Mouse (Mus musculus) brown adipose tissue, adult 24 weeks (tissue): ENCODE measurements around the gene Ankrd44. TPM values are rescaled to one million over a fixed set of nuclear protein-coding genes. Genes with fewer than 3 reads are reported as not detected.

Experiments used
- H3K27ac ChIP-seq: fragments of 200-500 bp; replicated peaks from 2 replicates; pipeline ENCODE4 v1.5.1; 2012; ENCODE audit warnings: low read depth, mild to moderate bottlenecking, low read length
- H3K4me1 ChIP-seq: fragments of 200-500 bp; 2 replicates; pipeline ENCODE4 v1.6.1; 2012; ENCODE audit warnings: low read length, mixed read lengths; ENCODE audit not compliant: control insufficient read depth, insufficient read depth, insufficient read length
- H3K4me3 ChIP-seq: fragments of 200-500 bp; 2 replicates; pipeline ENCODE4 v1.5.1; 2012; ENCODE audit warnings: low read depth, mild to moderate bottlenecking, low read length, moderate library complexity; ENCODE audit not compliant: insufficient read depth
- polyA plus RNA-seq: library from polyadenylated mRNA; stranded (reverse); fragments of >200 nt; gene quantifications from 2 replicates; pipeline ENCODE4 v1.2.4, GENCODE M21; 2012; ENCODE audit not compliant: missing spikeins, insufficient read depth, insufficient read length

Gene Ankrd44
- polyA plus RNA-seq, 1 experiment: 8.4 TPM

DNA sequence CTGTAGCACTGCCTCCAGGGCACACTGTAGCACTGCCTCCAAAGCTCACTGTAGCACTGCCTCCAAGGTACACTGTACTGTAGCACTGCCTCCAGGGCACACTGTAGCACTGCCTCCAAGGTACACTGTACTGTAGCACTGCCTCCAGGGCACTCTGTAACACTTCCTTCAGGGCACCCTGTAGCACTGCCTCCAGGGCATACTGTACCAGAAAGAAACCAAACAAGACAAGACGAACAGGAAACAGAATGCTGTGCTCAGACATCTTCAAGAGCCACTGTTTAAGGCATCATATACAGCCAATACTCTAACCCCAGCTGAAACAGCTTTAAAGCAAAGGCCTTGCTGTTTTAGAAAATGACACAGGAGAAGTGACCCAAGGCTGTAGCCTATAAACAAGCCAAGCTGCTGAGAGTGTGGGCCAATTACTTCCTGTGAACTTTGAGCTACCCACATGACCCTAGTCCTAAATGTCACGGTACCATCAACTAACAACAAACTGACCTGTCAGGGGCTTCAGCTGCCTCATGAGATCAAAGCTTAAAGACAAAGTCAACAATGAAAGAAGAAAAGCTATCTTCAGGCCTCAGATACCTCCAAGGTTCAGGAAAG lies 43.2 kb downstream of the Ankrd44 start:
- 0 out of 2 replicates have a peak overlapping the region, but pooled peaks have one; percentile 5 for H3K27ac ChIP-seq
- H3K4me3 ChIP-seq: no peak overlapping the region
- H3K4me1 ChIP-seq: peaks cover 13% of the 10 kb centered on the region

DNA sequence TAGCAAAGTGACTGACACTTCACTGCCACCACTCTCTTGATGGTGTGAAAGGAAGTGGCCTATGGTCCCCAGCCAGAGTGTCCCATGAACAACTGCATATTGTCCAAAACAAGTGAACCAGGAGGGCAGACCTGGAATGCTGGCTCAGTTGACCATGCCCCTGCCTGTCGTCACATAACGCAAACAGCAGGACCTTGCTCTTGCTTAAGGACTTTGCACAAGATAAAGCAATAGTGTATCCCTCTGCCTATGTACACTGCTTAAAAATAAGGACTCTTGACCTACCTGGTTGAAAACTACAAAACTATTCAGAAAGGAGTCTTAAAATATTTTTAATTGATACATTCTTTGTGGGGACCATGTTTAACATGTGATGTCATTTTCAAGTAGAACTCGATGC lies 44.7 kb downstream of the Ankrd44 start:
- H3K4me1 ChIP-seq: peaks cover 13% of the 10 kb centered on the region
- no peak overlapping the region for H3K4me3 ChIP-seq
- no peak overlapping the region for H3K27ac ChIP-seq

DNA sequence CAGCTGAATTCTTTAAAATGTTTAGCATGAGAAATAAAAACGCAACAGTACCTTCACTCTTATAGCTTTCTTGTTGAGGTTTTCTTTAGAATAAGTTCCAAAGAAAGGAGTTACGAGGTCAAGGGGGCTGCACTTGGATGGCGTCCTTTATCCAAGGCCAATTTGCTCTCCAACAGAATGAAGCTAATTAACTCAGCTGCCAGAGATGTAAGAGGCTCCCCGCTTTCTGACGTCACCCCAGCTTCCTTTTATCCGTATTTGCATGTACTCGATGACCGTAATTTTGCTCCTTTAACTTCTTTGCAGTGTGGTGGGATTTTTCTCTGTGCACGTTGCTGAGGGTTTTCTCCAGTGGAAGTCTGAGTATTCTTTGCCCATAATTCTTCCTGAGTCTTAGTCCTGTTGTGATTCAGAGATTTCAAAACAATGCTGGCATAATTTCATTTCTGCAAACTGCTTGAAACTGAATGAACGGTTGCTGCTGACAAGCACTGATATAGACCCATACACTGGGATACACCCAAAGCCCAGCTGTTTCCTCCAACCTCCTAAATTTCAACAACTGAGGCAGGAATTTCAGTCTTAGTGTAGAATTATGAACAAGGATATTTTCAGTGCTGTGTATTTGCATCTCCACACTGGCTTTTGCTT lies 48.6 kb downstream of the Ankrd44 start:
- Histone ChIP-seq H3K27ac (no peak overlapping the region), H3K4me1 (peaks cover 5% of the 10 kb centered on the region; the same call in 1 of the 2 replicates)

DNA sequence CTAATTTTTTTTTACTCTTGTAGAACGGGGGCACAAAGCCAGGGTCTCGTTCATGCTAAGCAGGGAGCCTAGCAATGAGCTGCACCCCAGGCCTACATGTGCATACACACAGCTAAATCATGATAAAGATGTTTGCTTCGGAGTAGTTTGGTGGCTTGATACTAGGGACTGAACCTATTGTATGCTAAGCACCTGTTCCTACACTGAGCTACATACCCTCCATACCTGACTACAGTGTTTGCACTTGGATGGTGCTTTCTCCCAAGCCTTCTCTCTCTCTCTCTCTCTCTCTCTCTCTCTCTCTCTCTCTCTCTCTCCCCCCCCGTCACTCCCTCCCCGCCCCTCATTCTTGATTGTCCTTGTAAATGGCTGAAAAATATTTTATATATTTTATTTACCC lies 49.2 kb downstream of the Ankrd44 start:
- H3K4me3 ChIP-seq: no peak overlapping the region
- peaks cover 5% of the 10 kb centered on the region; the same call in 1 of the 2 replicates for H3K4me1 ChIP-seq
- H3K27ac ChIP-seq: no peak overlapping the region

More for the DNA sequence above, 48.6 kb downstream of the Ankrd44 start:
- H3K4me3 ChIP-seq: no peak overlapping the region

DNA sequence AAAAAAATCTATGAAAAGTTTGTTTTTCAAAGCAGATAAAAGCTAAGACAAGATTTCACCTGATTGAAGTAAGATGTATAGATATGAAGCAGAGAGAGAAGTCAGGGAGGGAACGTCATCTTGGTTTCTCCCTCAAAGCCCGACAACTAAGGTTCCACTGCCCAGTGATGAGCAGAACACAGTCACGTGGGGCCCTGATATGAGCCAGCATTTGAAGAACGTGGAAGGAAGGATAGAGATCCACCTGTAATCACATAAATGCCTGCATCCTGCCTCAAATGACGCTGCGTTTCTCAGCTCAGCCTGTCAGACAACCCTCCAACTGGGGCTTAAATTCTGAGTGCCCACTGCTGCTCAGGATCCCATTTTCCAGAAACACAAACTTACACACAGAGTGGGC lies 52.1 kb downstream of the Ankrd44 start:
- Histone ChIP-seq H3K4me3 (no peak overlapping the region), H3K4me1 (peaks cover 13% of the 10 kb centered on the region), H3K27ac (no peak overlapping the region)

DNA sequence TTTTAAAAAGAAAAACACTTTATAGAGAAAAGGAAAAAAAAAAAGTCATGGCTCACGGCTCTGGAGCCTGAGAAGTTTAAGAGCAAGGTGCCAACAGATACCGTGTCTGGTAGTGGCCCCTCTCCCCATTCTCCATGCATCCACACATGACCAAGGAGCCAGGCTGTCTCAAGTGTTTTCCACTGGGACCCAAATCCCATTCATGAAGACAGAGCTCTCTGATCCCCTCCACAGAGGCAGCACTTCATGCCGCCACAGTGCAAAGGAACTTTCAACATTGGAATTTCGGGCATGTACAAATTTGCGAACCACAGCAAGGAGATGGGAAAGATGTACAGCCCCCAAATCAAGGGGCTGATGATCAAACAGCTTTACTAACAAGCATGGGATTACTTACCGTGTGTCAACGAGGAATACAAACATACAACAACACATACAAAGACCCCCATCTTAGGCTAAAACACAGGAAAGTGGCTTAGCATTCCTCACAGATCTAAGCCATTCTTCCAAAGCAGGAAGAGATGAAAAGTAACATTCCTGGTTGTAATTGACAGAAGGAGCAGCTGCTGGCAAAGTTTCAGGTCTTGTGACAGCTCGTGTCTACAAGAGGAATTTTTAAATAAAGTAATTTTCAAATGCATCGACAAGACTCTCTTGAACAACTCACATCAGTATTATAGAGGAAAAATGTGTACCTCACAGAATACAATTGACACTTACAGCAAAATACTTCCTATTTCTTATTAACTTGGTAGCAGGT lies 53.1 kb downstream of the Ankrd44 start:
- Histone ChIP-seq H3K27ac (no peak overlapping the region), H3K4me3 (no peak overlapping the region), H3K4me1 (peaks cover 13% of the 10 kb centered on the region)

DNA sequence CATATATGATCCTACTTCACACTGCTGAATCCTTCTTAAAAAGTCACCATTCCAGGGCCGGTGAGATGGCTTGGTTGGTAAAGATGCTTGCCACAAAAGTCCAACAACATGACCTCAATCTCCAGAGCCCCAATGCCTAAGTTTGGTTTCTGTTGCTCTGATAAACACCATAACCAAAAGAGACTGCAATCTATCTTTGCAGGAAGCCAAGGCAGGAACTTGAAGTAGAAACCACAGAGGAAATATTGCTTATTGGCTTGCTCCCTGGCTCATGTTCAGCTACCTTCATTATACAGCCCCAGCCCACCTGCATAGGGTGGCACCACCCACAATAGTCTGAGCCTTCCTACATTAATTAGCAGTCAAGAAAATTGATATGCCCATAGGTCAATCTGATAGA lies 54.9 kb downstream of the Ankrd44 start:
- peaks cover 15% of the 10 kb centered on the region for H3K4me1 ChIP-seq
- H3K27ac ChIP-seq: no peak overlapping the region
- H3K4me3 ChIP-seq: no peak overlapping the region

DNA sequence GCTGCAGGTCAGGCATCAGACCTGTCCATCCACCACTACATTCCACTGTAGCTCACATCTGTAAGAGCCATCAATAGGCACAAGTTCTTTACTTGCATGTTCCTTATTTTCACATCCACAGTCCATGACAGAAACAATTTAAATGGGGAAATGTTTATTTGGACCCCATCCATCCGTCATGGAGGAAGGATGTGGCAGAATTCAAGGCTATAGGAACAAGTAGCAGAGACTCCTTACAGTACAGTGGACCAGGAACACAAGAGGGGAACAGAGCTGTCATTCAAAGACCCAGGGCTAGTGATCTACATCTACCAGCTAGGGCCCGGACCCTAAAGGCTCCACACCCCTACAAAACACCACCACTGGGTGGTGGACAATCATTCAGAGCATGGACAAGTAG lies 55.6 kb downstream of the Ankrd44 start:
- Histone ChIP-seq H3K4me1 (peaks cover 15% of the 10 kb centered on the region), H3K27ac (no peak overlapping the region), H3K4me3 (no peak overlapping the region)

DNA sequence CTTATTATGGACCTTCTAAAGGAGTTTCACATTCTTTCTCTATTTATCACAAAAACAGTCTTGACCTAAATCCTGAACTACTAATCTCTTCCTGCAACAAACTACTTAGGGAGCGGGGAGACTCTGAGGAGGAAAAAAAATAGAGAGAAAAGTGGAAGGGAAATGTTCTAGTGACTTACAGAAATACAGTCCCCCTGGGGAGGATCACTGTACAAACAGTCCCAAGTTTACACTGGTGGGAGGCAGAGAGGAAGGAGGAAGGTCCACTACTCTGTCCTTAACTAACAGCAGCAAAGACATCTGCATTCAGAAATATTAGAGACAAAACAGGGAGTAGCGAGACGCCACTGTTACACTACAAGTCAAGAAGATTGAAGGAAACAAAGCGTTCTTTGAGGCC lies 59.0 kb downstream of the Ankrd44 start:
- Histone ChIP-seq H3K27ac (no peak overlapping the region), H3K4me1 (peaks cover 23% of the 10 kb centered on the region), H3K4me3 (no peak overlapping the region)

DNA sequence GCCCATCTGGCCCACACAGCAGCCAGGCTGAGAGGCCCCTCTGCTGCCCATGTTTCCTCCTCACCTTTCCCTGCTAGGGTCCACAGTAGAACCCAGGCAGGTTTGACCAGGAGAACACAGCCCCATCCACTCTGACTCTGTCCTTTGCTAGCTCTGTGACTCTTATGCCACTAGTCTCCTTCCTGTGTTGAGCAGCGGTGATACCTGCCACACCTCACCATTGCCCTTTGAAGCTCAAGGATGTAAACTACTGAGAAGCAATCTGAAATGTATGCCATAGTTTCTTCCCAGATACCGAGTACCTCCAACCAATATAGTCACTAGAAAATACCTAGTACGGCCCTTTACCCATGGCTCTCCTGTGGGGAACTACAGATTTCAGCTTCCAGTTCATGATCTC lies 60.1 kb downstream of the Ankrd44 start:
- H3K4me1 ChIP-seq: peaks cover 21% of the 10 kb centered on the region
- no peak overlapping the region for H3K4me3 ChIP-seq
- H3K27ac ChIP-seq: no peak overlapping the region

DNA sequence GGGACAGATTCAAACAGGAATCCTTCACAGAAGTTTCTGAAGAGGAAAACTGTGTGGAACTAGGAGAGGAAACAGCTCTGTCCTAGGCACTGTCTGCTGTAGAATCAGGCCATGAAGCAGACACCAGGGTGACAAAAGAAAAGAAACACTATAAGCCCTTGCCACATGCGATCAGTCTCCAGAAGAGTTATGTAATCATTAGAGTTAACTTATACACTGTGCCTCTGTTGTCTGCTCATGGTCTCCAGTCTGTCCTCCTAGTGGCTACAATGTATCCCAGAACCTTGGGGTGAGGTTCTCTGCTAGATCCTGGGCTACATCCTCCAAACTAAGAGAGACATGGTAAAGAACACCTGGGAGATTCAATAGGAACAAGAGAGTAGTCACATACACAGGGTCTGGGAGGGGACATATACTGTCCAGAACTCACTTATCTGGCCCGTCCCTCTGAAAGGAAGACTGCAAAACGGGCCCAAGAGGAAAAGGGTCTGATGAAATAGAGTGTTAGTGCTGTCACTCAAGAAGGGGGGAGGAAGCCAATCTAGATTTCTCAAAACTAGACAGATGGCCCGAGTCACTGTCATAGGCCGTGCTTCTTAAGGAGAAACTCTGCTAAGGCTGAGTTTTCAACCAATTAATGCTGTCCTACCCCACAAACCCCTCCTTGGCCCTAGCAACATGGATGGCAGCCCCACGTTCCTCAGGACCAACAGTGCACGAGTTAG lies 61.1 kb downstream of the Ankrd44 start:
- H3K4me1 ChIP-seq: peaks cover 24% of the 10 kb centered on the region
- no peak overlapping the region; the same call in 1 of the 2 replicates for H3K27ac ChIP-seq
- H3K4me3 ChIP-seq: no peak overlapping the region

DNA sequence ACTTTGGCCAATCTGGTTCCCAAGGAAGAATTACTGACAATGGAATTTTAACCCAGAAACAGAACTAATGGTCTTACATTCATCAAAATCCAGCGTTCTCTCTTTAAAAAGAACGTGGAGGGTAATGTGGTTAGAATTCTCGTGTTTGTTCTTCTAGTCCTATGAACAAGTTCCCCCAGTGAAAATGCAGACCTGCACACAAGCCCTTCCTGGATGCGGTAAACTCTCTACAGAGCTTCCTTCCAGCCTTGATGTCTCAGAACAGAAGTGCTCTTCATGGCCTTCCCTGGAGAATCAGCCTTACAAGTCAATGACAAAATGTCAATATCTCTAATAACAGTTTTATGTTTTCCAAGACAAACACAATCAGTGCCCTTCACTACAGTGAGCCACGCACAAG lies 65.8 kb downstream of the Ankrd44 start:
- H3K27ac ChIP-seq: peak overlapping the region; percentile 82

DNA sequence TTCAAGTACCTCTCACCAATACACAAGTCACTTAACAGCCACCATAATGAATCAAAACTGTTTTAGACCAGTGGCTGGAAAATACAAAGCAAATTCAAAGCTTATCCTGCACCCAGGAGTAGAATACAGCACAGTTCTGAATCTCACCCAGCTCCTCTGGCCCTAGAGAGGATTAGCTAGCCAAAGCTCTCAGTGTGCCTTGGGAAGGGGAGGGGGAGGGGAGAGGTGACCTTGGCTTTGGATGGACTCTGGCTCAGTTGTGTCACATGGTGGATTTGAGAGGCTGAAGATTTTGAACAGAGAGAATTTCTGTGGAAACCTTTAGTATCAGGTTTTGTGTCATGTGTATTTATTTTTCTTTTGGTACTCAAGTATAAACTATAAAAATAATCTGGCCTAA lies 66.3 kb downstream of the Ankrd44 start:
- Histone ChIP-seq H3K4me3 (no peak overlapping the region), H3K4me1 (peaks cover 20% of the 10 kb centered on the region), H3K27ac (no peak overlapping the region)

More for the DNA sequence above, 65.8 kb downstream of the Ankrd44 start:
- Histone ChIP-seq H3K4me1 (peaks cover 19% of the 10 kb centered on the region), H3K4me3 (no peak overlapping the region)

DNA sequence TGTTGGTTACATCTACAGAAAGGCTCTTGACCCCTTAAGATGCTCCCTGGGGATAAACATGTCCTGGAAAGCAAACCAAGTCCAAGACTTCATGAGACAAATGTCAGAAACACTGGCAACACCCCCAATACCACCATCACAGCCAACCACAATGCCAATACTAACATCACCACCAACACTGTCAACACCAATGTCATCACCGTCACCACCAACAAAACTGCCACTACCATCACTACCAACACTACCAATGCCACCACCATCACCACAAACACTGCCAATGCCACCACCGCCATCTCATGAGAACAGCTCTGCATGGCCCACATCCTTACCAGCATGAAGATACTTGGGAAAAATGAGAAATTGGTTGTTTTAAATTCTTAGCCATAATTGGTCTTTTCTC lies 67.3 kb downstream of the Ankrd44 start:
- Histone ChIP-seq H3K27ac (no peak overlapping the region), H3K4me3 (no peak overlapping the region), H3K4me1 (peaks cover 20% of the 10 kb centered on the region)

DNA sequence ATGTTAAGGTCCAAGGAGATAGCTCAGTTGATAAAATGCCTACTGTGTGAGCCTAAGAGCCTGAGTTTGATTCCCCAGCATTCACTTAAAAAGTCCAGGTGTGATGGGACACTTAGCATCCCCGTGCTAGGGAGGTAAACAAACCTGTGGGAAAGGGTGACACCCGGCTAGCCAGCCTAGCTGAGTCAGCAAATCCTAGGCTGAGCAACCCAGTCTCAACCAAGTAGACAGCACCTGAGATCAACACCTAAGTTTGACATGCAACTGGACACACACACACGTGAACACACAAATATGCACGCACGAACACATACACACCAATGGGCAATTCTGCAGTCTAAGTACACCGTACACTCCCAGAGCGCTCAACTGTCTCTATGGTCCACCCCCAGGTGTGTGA lies 69.7 kb downstream of the Ankrd44 start:
- Histone ChIP-seq H3K4me3 (no peak overlapping the region), H3K27ac (no peak overlapping the region), H3K4me1 (peaks cover 19% of the 10 kb centered on the region)
